Mouse (Mus musculus): ENCODE measurements around the gene Dyrk1a. TPM values are rescaled to one million over a fixed set of nuclear protein-coding genes. Genes with fewer than 3 reads are reported as not detected.

Gene Dyrk1a
- polyA plus RNA-seq, 1 experiment from 2014 or later: 13.3 TPM

DNA sequence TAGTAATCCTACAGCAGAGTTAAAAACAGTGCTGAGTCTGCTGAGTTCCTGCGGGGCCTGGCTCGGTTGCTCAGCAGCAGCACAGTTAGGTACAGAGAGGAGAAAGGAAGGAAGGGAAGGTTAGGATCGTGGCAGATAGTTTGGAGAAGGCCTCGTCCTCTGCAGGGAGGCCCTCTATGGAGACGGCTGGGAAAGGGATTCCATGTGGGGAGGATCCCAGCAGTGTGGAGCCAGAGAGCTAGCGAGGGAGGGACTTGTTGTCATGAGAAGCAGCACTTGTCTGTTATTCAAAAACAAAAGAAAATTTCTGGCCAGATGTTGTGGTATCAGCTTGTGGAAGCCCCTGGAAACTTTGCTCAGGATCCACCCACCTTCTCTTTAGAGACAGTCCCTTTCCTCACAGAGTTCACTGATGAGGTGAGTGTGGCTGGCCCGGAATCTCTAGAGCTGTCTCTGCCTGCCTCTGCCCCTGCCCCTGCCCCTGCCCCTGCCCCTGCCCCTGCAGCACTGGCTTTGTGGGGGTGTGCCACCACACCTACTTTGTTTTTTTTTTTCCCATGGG, 11.1 kb downstream of the Dyrk1a start:
- Histone ChIP-seq H3K27me3 (ENCODE audit: control insufficient read depth, insufficient read depth, low read length) (no peaks in the 10 kb centered on the region), H3K4me1 (ENCODE audit: control insufficient read depth, insufficient read depth, low read length) (peaks cover 14% of the 10 kb centered on the region; the same call in 1 of the 2 replicates), H3K9me3 (ENCODE audit: control insufficient read depth, low read length) (no peaks in the 10 kb centered on the region), H3K9ac (ENCODE audit: low read depth, low read length) (no peak overlapping the region), H3K27ac (ENCODE audit: low read depth, low read length) (no peak overlapping the region), H3K4me3 (ENCODE audit: low read length) (no peak overlapping the region), H3K36me3 (ENCODE audit: control insufficient read depth, insufficient read depth, low read length) (no peaks in the 10 kb centered on the region), H3K4me2 (replicated peaks; ENCODE audit: low read depth, low read length) (no peak overlapping the region)
- WGBS: 27% methylated on average over 7 of the region's 7 CpGs
- no peak for ATAC-seq (ENCODE audit: low FRiP score, low TSS enrichment)

DNA sequence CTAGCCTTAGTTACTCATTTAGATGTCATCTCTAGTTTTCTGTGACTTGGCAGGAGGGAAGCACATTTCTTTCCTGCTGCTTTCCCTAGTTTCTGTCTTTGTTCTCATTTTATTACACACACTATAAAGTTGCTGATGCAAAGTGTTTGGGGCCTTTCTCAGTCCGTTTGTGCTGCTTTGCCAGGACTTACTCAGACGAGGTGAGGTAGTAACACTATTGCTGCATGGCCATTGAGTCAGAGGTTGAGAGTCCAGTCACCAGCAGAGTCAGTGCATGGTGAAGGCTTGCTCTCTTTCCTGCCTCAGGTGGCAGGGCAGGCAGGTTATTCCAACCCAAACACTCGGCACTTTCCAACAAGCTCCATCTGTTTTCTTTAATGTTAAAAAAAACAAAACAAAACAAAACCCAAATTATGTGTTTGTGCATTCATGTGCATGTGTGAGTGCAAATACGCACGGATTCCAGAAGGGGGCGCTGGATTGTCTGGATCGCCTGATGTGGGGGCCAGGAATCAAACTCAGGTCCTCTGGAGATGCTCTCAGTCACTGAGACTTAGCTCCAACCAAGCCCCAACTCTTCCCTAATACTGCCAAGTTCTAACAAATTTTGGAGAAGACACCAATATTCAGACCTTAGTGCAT, 16.7 kb downstream of the Dyrk1a start:
- ATAC-seq (ENCODE audit: low FRiP score, low TSS enrichment): no peak
- Histone ChIP-seq H3K4me2 (replicated peaks; ENCODE audit: low read depth, low read length) (no peak overlapping the region), H3K9ac (ENCODE audit: low read depth, low read length) (no peak overlapping the region), H3K9me3 (ENCODE audit: control insufficient read depth, low read length) (no peaks in the 10 kb centered on the region), H3K36me3 (ENCODE audit: control insufficient read depth, insufficient read depth, low read length) (no peaks in the 10 kb centered on the region), H3K27me3 (ENCODE audit: control insufficient read depth, insufficient read depth, low read length) (no peaks in the 10 kb centered on the region), H3K27ac (ENCODE audit: low read depth, low read length) (no peak overlapping the region), H3K4me3 (ENCODE audit: low read length) (no peak overlapping the region), H3K4me1 (ENCODE audit: control insufficient read depth, insufficient read depth, low read length) (peaks cover 34% of the 10 kb centered on the region)
- WGBS: 60% methylated on average over 7 of the region's 7 CpGs

DNA sequence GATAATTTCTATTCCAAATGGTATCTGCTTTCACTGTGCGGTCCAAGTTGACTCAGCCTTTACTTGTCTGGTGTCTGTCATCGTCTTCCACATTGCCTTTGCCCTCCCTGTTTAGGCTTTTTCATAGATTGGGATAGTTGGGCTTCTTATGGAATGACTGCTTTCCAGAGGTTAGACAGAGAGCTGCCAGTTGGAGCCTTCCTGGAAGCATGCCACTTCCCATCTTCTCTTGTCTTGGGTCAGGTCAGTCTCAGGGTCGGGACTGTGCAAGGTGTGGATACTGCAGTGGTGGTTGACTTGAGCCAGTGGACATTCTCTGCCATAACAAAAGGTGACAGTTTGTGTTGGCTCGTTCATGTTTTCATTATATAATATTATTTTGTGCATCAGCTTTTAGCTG, 17.7 kb downstream of the Dyrk1a start:
- no peak for ATAC-seq (ENCODE audit: low FRiP score, low TSS enrichment)
- Histone ChIP-seq H3K4me3 (ENCODE audit: low read length) (no peak overlapping the region), H3K27ac (ENCODE audit: low read depth, low read length) (no peak overlapping the region), H3K36me3 (ENCODE audit: control insufficient read depth, insufficient read depth, low read length) (no peaks in the 10 kb centered on the region), H3K9me3 (ENCODE audit: control insufficient read depth, low read length) (no peaks in the 10 kb centered on the region), H3K9ac (ENCODE audit: low read depth, low read length) (no peak overlapping the region), H3K4me1 (ENCODE audit: control insufficient read depth, insufficient read depth, low read length) (peaks cover 34% of the 10 kb centered on the region), H3K27me3 (ENCODE audit: control insufficient read depth, insufficient read depth, low read length) (no peaks in the 10 kb centered on the region), H3K4me2 (replicated peaks; ENCODE audit: low read depth, low read length) (no peak overlapping the region)
- WGBS: 71% methylated on average over 4 of the region's 4 CpGs

DNA sequence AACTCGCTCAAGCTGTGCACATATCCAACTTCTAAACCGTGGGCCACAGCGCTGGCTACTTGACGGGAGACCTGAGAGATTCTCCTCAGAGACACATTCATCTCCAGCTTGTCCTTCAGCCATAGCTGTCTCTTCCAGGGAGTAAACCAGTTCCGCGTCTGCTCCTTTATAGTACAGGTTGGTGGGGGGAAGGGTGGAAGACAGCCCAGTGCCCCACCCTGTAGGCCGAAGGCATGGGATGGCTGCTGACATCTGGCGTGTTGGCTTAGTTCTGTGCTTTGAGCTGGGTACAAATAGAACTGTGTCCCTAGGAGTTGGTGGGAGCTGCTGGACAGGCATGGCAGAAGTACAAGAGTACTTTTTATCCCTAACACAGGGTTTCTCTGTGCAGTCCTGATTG, 18.4 kb downstream of the Dyrk1a start:
- Histone ChIP-seq H3K4me3 (ENCODE audit: low read length) (no peak overlapping the region), H3K27me3 (ENCODE audit: control insufficient read depth, insufficient read depth, low read length) (no peaks in the 10 kb centered on the region), H3K4me1 (ENCODE audit: control insufficient read depth, insufficient read depth, low read length) (peaks cover 34% of the 10 kb centered on the region), H3K36me3 (ENCODE audit: control insufficient read depth, insufficient read depth, low read length) (no peaks in the 10 kb centered on the region), H3K9me3 (ENCODE audit: control insufficient read depth, low read length) (no peaks in the 10 kb centered on the region), H3K4me2 (replicated peaks; ENCODE audit: low read depth, low read length) (no peak overlapping the region), H3K9ac (ENCODE audit: low read depth, low read length) (no peak overlapping the region), H3K27ac (ENCODE audit: low read depth, low read length) (no peak overlapping the region)
- ATAC-seq (ENCODE audit: low FRiP score, low TSS enrichment): no peak
- WGBS: 49% methylated on average over 8 of the region's 8 CpGs

DNA sequence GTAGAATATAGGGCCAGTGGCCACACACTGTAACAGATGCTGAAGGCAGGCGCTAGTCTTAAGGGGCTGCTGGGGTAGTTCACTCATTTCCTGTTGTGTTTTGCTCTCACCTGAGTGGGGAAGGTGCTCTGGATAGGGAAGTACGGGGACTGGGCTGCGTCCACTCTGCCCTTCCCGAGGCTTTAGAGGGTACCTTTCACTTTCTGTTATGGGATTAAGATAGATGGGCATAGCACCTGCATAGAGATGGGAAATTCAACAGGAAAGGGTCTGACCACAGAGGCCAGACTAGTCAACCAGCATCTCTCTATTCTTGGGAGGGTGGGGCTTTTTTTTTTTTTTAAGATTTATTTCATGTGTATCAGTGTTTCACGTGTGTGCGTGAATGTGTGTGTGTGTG, 19.2 kb downstream of the Dyrk1a start:
- no peak for ATAC-seq (ENCODE audit: low FRiP score, low TSS enrichment)
- H3K36me3 ChIP-seq (ENCODE audit: control insufficient read depth, insufficient read depth, low read length): no peaks in the 10 kb centered on the region
- H3K27ac ChIP-seq (ENCODE audit: low read depth, low read length): no peak overlapping the region
- H3K4me3 ChIP-seq (ENCODE audit: low read length): no peak overlapping the region
- WGBS: 83% methylated on average over 6 of the region's 6 CpGs
- H3K27me3 ChIP-seq (ENCODE audit: control insufficient read depth, insufficient read depth, low read length): no peaks in the 10 kb centered on the region
- H3K9me3 ChIP-seq (ENCODE audit: control insufficient read depth, low read length): no peaks in the 10 kb centered on the region
- no peak overlapping the region for H3K4me2 ChIP-seq (replicated peaks; ENCODE audit: low read depth, low read length)
- H3K4me1 ChIP-seq (ENCODE audit: control insufficient read depth, insufficient read depth, low read length): peaks cover 34% of the 10 kb centered on the region
- no peak overlapping the region for H3K9ac ChIP-seq (ENCODE audit: low read depth, low read length)

DNA sequence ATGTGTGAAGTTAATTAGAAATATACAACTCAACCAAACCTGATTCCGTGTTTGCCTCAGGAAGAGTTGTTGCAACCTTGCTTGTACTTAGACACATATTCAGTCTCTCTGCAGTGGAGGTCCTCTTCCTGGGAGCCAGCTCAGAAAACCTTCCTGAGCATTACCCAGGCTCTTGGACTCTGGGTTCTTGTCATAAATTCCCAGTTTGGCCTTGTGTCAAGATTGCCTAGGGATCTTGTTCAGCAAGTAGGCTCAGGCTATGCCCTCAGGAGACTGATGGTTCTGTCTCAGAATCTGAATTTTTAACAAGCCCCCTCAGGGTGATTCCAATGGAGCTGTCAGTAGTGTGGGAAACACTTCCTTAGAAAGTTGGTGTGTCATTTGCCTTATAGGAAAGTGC, 19.8 kb downstream of the Dyrk1a start:
- Histone ChIP-seq H3K27ac (ENCODE audit: low read depth, low read length) (no peak overlapping the region), H3K27me3 (ENCODE audit: control insufficient read depth, insufficient read depth, low read length) (no peaks in the 10 kb centered on the region), H3K36me3 (ENCODE audit: control insufficient read depth, insufficient read depth, low read length) (no peaks in the 10 kb centered on the region), H3K4me1 (ENCODE audit: control insufficient read depth, insufficient read depth, low read length) (peaks cover 34% of the 10 kb centered on the region), H3K4me3 (ENCODE audit: low read length) (no peak overlapping the region), H3K9me3 (ENCODE audit: control insufficient read depth, low read length) (no peaks in the 10 kb centered on the region), H3K4me2 (replicated peaks; ENCODE audit: low read depth, low read length) (no peak overlapping the region), H3K9ac (ENCODE audit: low read depth, low read length) (no peak overlapping the region)
- ATAC-seq (ENCODE audit: low FRiP score, low TSS enrichment): no peak
- 76% methylated on average over 1 of the region's 1 CpGs for WGBS

DNA sequence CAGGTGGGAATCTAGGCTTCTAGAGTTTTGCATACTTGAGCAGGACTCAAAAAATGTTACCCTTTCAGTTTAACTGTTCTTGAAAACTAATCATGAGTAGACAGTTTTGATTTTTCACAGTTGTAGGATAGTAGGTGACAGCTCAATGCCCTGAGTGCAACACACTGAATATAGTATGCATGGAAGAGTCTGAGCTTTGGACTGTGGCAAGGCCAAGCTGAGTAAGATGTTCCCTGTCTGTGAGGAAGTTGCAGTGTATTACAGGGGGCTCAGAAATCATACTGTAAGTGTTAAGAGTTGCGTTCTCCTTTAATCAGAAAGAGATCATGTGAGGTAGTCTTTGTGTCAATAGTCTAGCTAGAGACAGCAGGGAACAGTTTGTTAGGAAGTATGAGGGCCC, 20.4 kb downstream of the Dyrk1a start:
- no peak overlapping the region for H3K4me3 ChIP-seq (ENCODE audit: low read length)
- 94% methylated on average over 1 of the region's 1 CpGs for WGBS
- ATAC-seq (ENCODE audit: low FRiP score, low TSS enrichment): no peak

DNA sequence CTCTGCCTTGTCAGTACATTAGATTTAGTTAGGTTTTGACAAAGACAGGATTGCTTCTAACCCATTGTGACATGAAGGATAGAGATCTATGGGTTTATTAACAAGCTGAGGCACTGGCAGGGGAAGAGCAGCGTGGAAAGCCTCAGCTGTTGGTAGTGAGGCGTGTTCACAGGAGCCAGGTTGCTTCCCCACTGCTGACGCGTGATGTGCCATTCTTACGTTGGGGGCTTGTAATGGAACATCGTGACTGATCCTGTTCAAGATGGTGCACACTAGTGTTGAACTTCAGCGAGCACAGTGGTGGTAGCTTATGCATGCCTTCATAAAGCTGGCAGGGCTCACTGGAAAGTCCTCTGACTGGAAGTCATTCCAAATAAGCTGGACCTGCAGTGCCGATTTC, 21.2 kb downstream of the Dyrk1a start:
- Histone ChIP-seq H3K27ac (ENCODE audit: low read depth, low read length) (no peak overlapping the region), H3K9me3 (ENCODE audit: control insufficient read depth, low read length) (no peaks in the 10 kb centered on the region), H3K4me1 (ENCODE audit: control insufficient read depth, insufficient read depth, low read length) (peaks cover 36% of the 10 kb centered on the region), H3K4me3 (ENCODE audit: low read length) (no peak overlapping the region), H3K27me3 (ENCODE audit: control insufficient read depth, insufficient read depth, low read length) (no peaks in the 10 kb centered on the region), H3K9ac (ENCODE audit: low read depth, low read length) (no peak overlapping the region), H3K4me2 (replicated peaks; ENCODE audit: low read depth, low read length) (no peak overlapping the region), H3K36me3 (ENCODE audit: control insufficient read depth, insufficient read depth, low read length) (no peaks in the 10 kb centered on the region)
- no peak for ATAC-seq (ENCODE audit: low FRiP score, low TSS enrichment)
- WGBS: 76% methylated on average over 8 of the region's 8 CpGs

More for the DNA sequence above, 20.4 kb downstream of the Dyrk1a start:
- Histone ChIP-seq H3K36me3 (ENCODE audit: control insufficient read depth, insufficient read depth, low read length) (no peaks in the 10 kb centered on the region), H3K4me2 (replicated peaks; ENCODE audit: low read depth, low read length) (no peak overlapping the region), H3K4me1 (ENCODE audit: control insufficient read depth, insufficient read depth, low read length) (peaks cover 34% of the 10 kb centered on the region), H3K9me3 (ENCODE audit: control insufficient read depth, low read length) (no peaks in the 10 kb centered on the region), H3K9ac (ENCODE audit: low read depth, low read length) (no peak overlapping the region), H3K27me3 (ENCODE audit: control insufficient read depth, insufficient read depth, low read length) (no peaks in the 10 kb centered on the region), H3K27ac (ENCODE audit: low read depth, low read length) (no peak overlapping the region)

DNA sequence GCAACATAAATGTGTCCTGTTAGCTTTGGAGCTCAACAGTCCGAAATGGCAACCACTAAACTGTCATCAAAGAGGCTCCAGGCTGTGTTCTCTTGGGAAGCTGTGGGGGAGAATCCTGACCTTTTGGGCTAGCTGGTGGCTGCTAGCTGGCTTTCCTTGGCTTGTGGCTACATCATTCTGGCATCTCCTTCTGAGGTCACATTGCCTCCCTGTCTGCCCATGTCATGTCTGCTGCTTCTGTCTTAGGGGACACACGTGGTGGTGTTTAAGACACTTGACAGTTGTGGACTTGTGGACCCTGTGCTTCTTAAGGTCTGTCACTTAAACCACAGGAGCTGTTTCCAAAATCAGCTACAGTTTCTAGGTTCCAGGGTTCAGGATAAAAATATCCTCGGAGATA, 21.7 kb downstream of the Dyrk1a start:
- H3K9me3 ChIP-seq (ENCODE audit: control insufficient read depth, low read length): no peaks in the 10 kb centered on the region
- H3K9ac ChIP-seq (ENCODE audit: low read depth, low read length): no peak overlapping the region
- no peak overlapping the region for H3K4me3 ChIP-seq (ENCODE audit: low read length)
- H3K4me2 ChIP-seq (replicated peaks; ENCODE audit: low read depth, low read length): no peak overlapping the region
- no peaks in the 10 kb centered on the region for H3K27me3 ChIP-seq (ENCODE audit: control insufficient read depth, insufficient read depth, low read length)
- 61% methylated on average over 3 of the region's 3 CpGs for WGBS
- ATAC-seq (ENCODE audit: low FRiP score, low TSS enrichment): no peak
- H3K27ac ChIP-seq (ENCODE audit: low read depth, low read length): no peak overlapping the region
- peaks cover 37% of the 10 kb centered on the region for H3K4me1 ChIP-seq (ENCODE audit: control insufficient read depth, insufficient read depth, low read length)
- no peaks in the 10 kb centered on the region for H3K36me3 ChIP-seq (ENCODE audit: control insufficient read depth, insufficient read depth, low read length)

Data from kidney, embryonic 14.5 days (tissue).